Mouse (Mus musculus) C2C12 (cell line): Measurements from ENCODE around the gene Znhit3.

ENCODE experiments used
- CEBPB ChIP-seq: IDR thresholded peaks from one replicate; pipeline ENCODE4 v1.6.1; 2011; ENCODE audit warnings: low read depth, mild to moderate bottlenecking, control low read depth, moderate library complexity
- CTCF ChIP-seq: IDR thresholded peaks from one replicate; pipeline ENCODE4 v1.5.1; 2011; ENCODE audit not compliant: control insufficient read depth, insufficient read depth, insufficient read length
- FOSL1 ChIP-seq: IDR thresholded peaks from one replicate; pipeline ENCODE4 v1.8.0; 2011; ENCODE audit warnings: mild to moderate bottlenecking, low read length; ENCODE audit not compliant: poor library complexity, insufficient read depth, severe bottlenecking
- MAX ChIP-seq: IDR thresholded peaks from one replicate; pipeline ENCODE4 v1.6.1; 2011; ENCODE audit warnings: mild to moderate bottlenecking, control low read depth
- MYOG ChIP-seq: IDR thresholded peaks from one replicate; pipeline ENCODE4 v1.6.1; 2011; ENCODE audit not compliant: control insufficient read depth, insufficient read length; ENCODE audit errors: extremely low read depth
- USF1 ChIP-seq: IDR thresholded peaks from one replicate; pipeline ENCODE4 v1.6.1; 2011; ENCODE audit warnings: low read depth, mild to moderate bottlenecking, control low read depth, moderate library complexity

DNA sequence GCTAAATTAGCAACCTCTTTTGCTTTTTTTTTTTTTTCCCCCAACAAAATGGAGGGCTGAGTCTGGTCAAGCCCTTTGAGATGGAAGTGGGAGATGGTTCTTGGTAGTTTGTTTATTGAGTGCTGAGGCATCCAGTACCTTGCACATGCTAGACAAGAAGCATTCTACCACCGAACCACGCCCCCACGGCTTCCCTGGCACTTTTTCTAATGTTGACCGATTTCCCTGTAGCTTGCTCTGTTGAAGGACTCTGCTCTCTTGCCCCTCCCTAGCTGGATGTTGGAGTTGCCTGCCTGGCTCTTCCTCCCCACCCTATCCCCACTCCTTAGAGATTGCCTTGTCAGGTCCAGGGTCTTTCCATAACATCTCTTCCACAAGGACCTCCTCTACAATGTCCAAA, 46.4 kb upstream of the Znhit3 start:
- TF ChIP-seq CTCF (no peak), USF1 (no peak), MAX (no peak), MYOG (no peak), CEBPB (no peak), FOSL1 (no peak)
